In genomic region chr4:131915821-131916328, GRCm38 (mm10) we compare ENCODE assay signal across 10 mouse cellular contexts. TPM values are rescaled to one million over a fixed set of nuclear protein-coding genes. Genes with fewer than 3 reads are reported as not detected.
DNase-seq lines count a peak whose midpoint lies in the region; ATAC-seq and TF ChIP-seq lines count a peak whose summit lies in the region.
"Had no signal": no experiment of that assay in that cellular context is flagged by ENCODE, and none has a peak within 500 bp of the region (broad histone marks: within the 10 kb centered on the region; RNA-seq: fewer than 3 reads in every experiment).

No protein-coding gene starts in this region.

- H3K4me3 ChIP-seq in heart, embryonic 12.5 days, result peak overlapping the region; percentile 38; the same call in 1 of the 2 replicates
- peak overlapping the region; percentile 64 for H3K4me3 ChIP-seq in testis, adult 2 months (ENCODE audit: control insufficient read depth, low read depth, low read length)
- H3K4me3 ChIP-seq in limb, embryonic 11.5 days (ENCODE audit: low read depth, low read length), result no peak overlapping the region
- H3K4me3 ChIP-seq: erythroblast, embryonic 14.5 days had no signal

- intact Hi-C loops in heart, postnatal 10 days (cut with DNase I), result loop anchor here (2.0 to 5.0 kb wide), 3 partner anchors 53 to 161 kb away; partner anchors contain the start of gene Epb41
- intact Hi-C loops in left cerebral cortex, postnatal 4 days (cut with DNase I), result no loop called here

- ATAC-seq in heart, embryonic 12.5 days (ENCODE audit: insufficient number of reproducible peaks, low FRiP score), result no peak
- no peak for ATAC-seq in limb, embryonic 11.5 days (ENCODE audit: insufficient number of reproducible peaks, low FRiP score, low TSS enrichment, low read depth)

- no peaks in the 10 kb centered on the region for H3K36me3 ChIP-seq in heart, embryonic 12.5 days
- H3K36me3 ChIP-seq in testis, adult 2 months (ENCODE audit: control insufficient read depth, insufficient read depth, low read length), result no peaks in the 10 kb centered on the region
- H3K36me3 ChIP-seq in limb, embryonic 11.5 days (ENCODE audit: control insufficient read depth, insufficient read depth, low read length), result no peaks in the 10 kb centered on the region

- peak overlapping the region; percentile 67 for H3K4me2 ChIP-seq in heart, embryonic 12.5 days
- peak overlapping the region; percentile 54 for H3K4me2 ChIP-seq in limb, embryonic 11.5 days (ENCODE audit: low read depth, severe bottlenecking)

- peaks cover 30% of the 10 kb centered on the region for H3K27me3 ChIP-seq in heart, embryonic 12.5 days (replicated peaks)
- no peaks in the 10 kb centered on the region for H3K27me3 ChIP-seq in testis, adult 2 months (ENCODE audit: control insufficient read depth, insufficient read depth, low read length)
- H3K27me3 ChIP-seq in limb, embryonic 11.5 days (ENCODE audit: control insufficient read depth, insufficient read depth, low read length), result peaks cover 9% of the 10 kb centered on the region; the same call in 1 of the 2 replicates

- no peaks in the 10 kb centered on the region for H3K9me3 ChIP-seq in heart, embryonic 12.5 days (replicated peaks)
- no peaks in the 10 kb centered on the region for H3K9me3 ChIP-seq in limb, embryonic 11.5 days (ENCODE audit: control insufficient read depth, low read length)

- H3K4me1 ChIP-seq in heart, embryonic 12.5 days (replicated peaks), result peaks cover 75% of the 10 kb centered on the region
- peaks cover 44% of the 10 kb centered on the region for H3K4me1 ChIP-seq in testis, adult 2 months (ENCODE audit: control insufficient read depth, insufficient read depth, low read length)
- peaks cover 54% of the 10 kb centered on the region for H3K4me1 ChIP-seq in limb, embryonic 11.5 days (ENCODE audit: control insufficient read depth, insufficient read depth, low read length)

- WGBS in heart, embryonic 12.5 days, result 24% methylated on average over 13 of the region's 13 CpGs
- WGBS in limb, embryonic 11.5 days, result 19% methylated on average over 13 of the region's 13 CpGs

- H3K9ac ChIP-seq in heart, embryonic 12.5 days, result peak overlapping the region; percentile 62; the same call in 1 of the 2 replicates
- H3K9ac ChIP-seq in limb, embryonic 11.5 days (ENCODE audit: low read length), result no peak overlapping the region

- DNase-seq in heart, postnatal 10 days, result no peak
- no peak for DNase-seq in testis, postnatal 14 days (ENCODE audit: low spot score)
- no peak for DNase-seq in limb, embryonic 11.5 days (ENCODE audit: low spot score)
- no peak for DNase-seq in left cerebral cortex, postnatal 4 days
- no peak for DNase-seq in cerebellum, postnatal 4 days (ENCODE audit: low spot score in 2 of 2)
- DNase-seq in right cerebral cortex, postnatal 25 days, result no peak

- TF ChIP-seq CTCF in testis, adult 2 months (IDR thresholded peaks at IDR 0.05; ENCODE audit: control insufficient read depth, insufficient read depth, insufficient replicate concordance, low read depth, low read length), result no peak

- no peak overlapping the region for H3K27ac ChIP-seq in heart, embryonic 12.5 days (ENCODE audit: poor library complexity, severe bottlenecking)
- peak overlapping the region; percentile 34 for H3K27ac ChIP-seq in testis, adult 2 months (ENCODE audit: control insufficient read depth, insufficient read depth, low read depth, low read length)
- no peak overlapping the region for H3K27ac ChIP-seq in limb, embryonic 11.5 days (replicated peaks; ENCODE audit: low read depth, low read length)

- TF ChIP-seq POLR2A in testis, adult 2 months (IDR thresholded peaks at IDR 0.05; ENCODE audit: control insufficient read depth, low read depth, low read length), result no peak

RNA-seq across cellular contexts. Expression of gene Tmem200b, which starts 5.7 kb away (rescaled TPM):
- 6.9 and 8.2 TPM in 2 replicates for polyA plus RNA-seq in heart, embryonic 12.5 days (2016; fragmentation: Nextera tagmentation; extraction: Ambion mirVana)
- total RNA-seq in heart, postnatal 10 days (2021), result 10 to 100 TPM; 11.3 to 14.4 TPM
- polyA plus RNA-seq in testis, adult 2 months (2012; rRNA removed), result 11.2 and 13.3 TPM in 2 replicates
- polyA plus RNA-seq in limb, embryonic 11.5 days (2014; fragmentation: Nextera tagmentation; extraction: Ambion mirVana), result 1.3 and 2.4 TPM in 2 replicates
- 1 to 10 TPM; 1.2 to 1.6 TPM for total RNA-seq in left cerebral cortex, postnatal 4 days (2021)
- total RNA-seq: megakaryocyte progenitor cell, adult 5-6 weeks had no signal
- polyA plus RNA-seq: erythroblast, embryonic 14.5 days had no signal

RNA-seq across cellular contexts. Expression of gene Srsf4, which starts 42.5 kb away (rescaled TPM):
- polyA plus RNA-seq in heart, embryonic 12.5 days (2016; fragmentation: Nextera tagmentation; extraction: Ambion mirVana), result 86.1 and 87.1 TPM in 2 replicates
- 10 to 100 TPM; 53.6 to 53.7 TPM for total RNA-seq in heart, postnatal 10 days (2021)
- 41.6 and 44.1 TPM in 2 replicates for polyA plus RNA-seq in testis, adult 2 months (2012; rRNA removed)
- 140 and 150 TPM in 2 replicates for polyA plus RNA-seq in limb, embryonic 11.5 days (2014; fragmentation: Nextera tagmentation; extraction: Ambion mirVana)
- total RNA-seq in left cerebral cortex, postnatal 4 days (2021), result 10 to 100 TPM; 87.7 to 90.4 TPM
